ENCODE assay signal across 9 mouse cellular contexts in genomic region chr16:94473086-94473822, GRCm38 (mm10). TPM values are rescaled to one million over a fixed set of nuclear protein-coding genes. Genes with fewer than 3 reads are reported as not detected.
DNase-seq lines count a peak whose midpoint lies in the region; ATAC-seq and TF ChIP-seq lines count a peak whose summit lies in the region.
"Had no signal": no experiment of that assay in that cellular context is flagged by ENCODE, and none has a peak within 500 bp of the region (broad histone marks: within the 10 kb centered on the region; RNA-seq: fewer than 3 reads in every experiment).

No protein-coding gene starts in this region.

- 0 out of 2 replicates have a peak, but pooled peaks cover 13% of the 10 kb centered on the region for H3K36me3 ChIP-seq in lung, postnatal 0 days (ENCODE audit: insufficient read depth, low read length)
- H3K36me3 ChIP-seq in embryonic facial prominence, embryonic 15.5 days = peaks cover 28% of the 10 kb centered on the region
- peaks cover 34% of the 10 kb centered on the region for H3K36me3 ChIP-seq in heart, embryonic 15.5 days
- H3K36me3 ChIP-seq in midbrain, embryonic 14.5 days (ENCODE audit: control insufficient read depth, insufficient read depth, low read length) = peaks cover 49% of the 10 kb centered on the region

- DNase-seq in lung, postnatal 0 days (ENCODE audit: low spot score) = no peak
- DNase-seq in lung, adult 18-20 months = no peak
- DNase-seq in midbrain, embryonic 14.5 days = peak; percentile 40
- DNase-seq in T-cell, adult 2 months (ENCODE audit: low spot score) = no peak
- no peak for DNase-seq in adipocyte (ENCODE audit: low spot score)
- DNase-seq in ovary, adult 18-20 months (ENCODE audit: low spot score) = no peak

- H3K4me1 ChIP-seq in lung, postnatal 0 days (ENCODE audit: insufficient read depth, low read depth, low read length) = no peaks in the 10 kb centered on the region
- H3K4me1 ChIP-seq in embryonic facial prominence, embryonic 15.5 days = peaks cover 7% of the 10 kb centered on the region
- H3K4me1 ChIP-seq in heart, embryonic 15.5 days (replicated peaks) = peaks cover 20% of the 10 kb centered on the region
- no peaks in the 10 kb centered on the region for H3K4me1 ChIP-seq in midbrain, embryonic 14.5 days (ENCODE audit: control insufficient read depth, insufficient read depth, low read length)

- H3K4me2 ChIP-seq in lung, postnatal 0 days (replicated peaks; ENCODE audit: low read depth, low read length) = no peak overlapping the region
- no peak overlapping the region for H3K4me2 ChIP-seq in embryonic facial prominence, embryonic 15.5 days (replicated peaks)
- no peak overlapping the region for H3K4me2 ChIP-seq in heart, embryonic 15.5 days
- H3K4me2 ChIP-seq in midbrain, embryonic 14.5 days (ENCODE audit: low read length) = no peak overlapping the region

- TF ChIP-seq CTCF in lung, postnatal 0 days (IDR thresholded peaks at IDR 0.05) = no peak

- no peaks in the 10 kb centered on the region for H3K27me3 ChIP-seq in lung, postnatal 0 days (replicated peaks; ENCODE audit: insufficient read depth, low read length)
- no peaks in the 10 kb centered on the region for H3K27me3 ChIP-seq in embryonic facial prominence, embryonic 15.5 days
- no peaks in the 10 kb centered on the region for H3K27me3 ChIP-seq in heart, embryonic 15.5 days
- no peaks in the 10 kb centered on the region for H3K27me3 ChIP-seq in midbrain, embryonic 14.5 days (ENCODE audit: control insufficient read depth, insufficient read depth, low read length)

- 84% methylated on average over 11 of the region's 11 CpGs for WGBS in lung, postnatal 0 days
- 88% methylated on average over 11 of the region's 11 CpGs for WGBS in embryonic facial prominence, embryonic 15.5 days
- WGBS in heart, embryonic 15.5 days = 74% methylated on average over 11 of the region's 11 CpGs
- WGBS in midbrain, embryonic 14.5 days = 72% methylated on average over 11 of the region's 11 CpGs

- no peak overlapping the region for H3K27ac ChIP-seq in lung, postnatal 0 days (ENCODE audit: low read length)
- 0 out of 2 replicates have a peak overlapping the region, but pooled peaks have one; percentile 29 for H3K27ac ChIP-seq in embryonic facial prominence, embryonic 15.5 days (replicated peaks)
- H3K27ac ChIP-seq in heart, embryonic 15.5 days = peak overlapping the region; percentile 86
- peak overlapping the region; percentile 62 for H3K27ac ChIP-seq in midbrain, embryonic 14.5 days (replicated peaks; ENCODE audit: low read depth, low read length)

- no peak overlapping the region for H3K9ac ChIP-seq in lung, postnatal 0 days (replicated peaks; ENCODE audit: low read depth)
- H3K9ac ChIP-seq in embryonic facial prominence, embryonic 15.5 days = no peak overlapping the region
- no peak overlapping the region for H3K9ac ChIP-seq in heart, embryonic 15.5 days
- H3K9ac ChIP-seq in midbrain, embryonic 14.5 days (replicated peaks; ENCODE audit: low read length) = no peak overlapping the region

- no peak for TF ChIP-seq EP300 in lung, postnatal 0 days (IDR thresholded peaks at IDR 0.05)

- peak; percentile 16; the same call in 1 of the 2 replicates for ATAC-seq in lung, postnatal 0 days
- ATAC-seq in embryonic facial prominence, embryonic 15.5 days (ENCODE audit: insufficient number of reproducible peaks, low FRiP score, low TSS enrichment, low read depth) = no peak
- ATAC-seq in heart, embryonic 15.5 days (replicated peaks; ENCODE audit: insufficient number of reproducible peaks, insufficient read depth, low FRiP score, low read depth) = 0 out of 2 replicates have a peak, but pooled peaks have one; percentile 29
- ATAC-seq in midbrain, embryonic 14.5 days (ENCODE audit: low FRiP score, low TSS enrichment) = peak; percentile 46

- no peaks in the 10 kb centered on the region for H3K9me3 ChIP-seq in lung, postnatal 0 days (ENCODE audit: low read length)
- no peaks in the 10 kb centered on the region for H3K9me3 ChIP-seq in embryonic facial prominence, embryonic 15.5 days (replicated peaks)
- H3K9me3 ChIP-seq in heart, embryonic 15.5 days (replicated peaks) = no peaks in the 10 kb centered on the region
- H3K9me3 ChIP-seq in midbrain, embryonic 14.5 days (ENCODE audit: control insufficient read depth, low read length) = no peaks in the 10 kb centered on the region
- H3K9me3 ChIP-seq: G1E had no signal

- H3K4me3 ChIP-seq in lung, postnatal 0 days (ENCODE audit: low read depth, low read length) = no peak overlapping the region
- no peak overlapping the region for H3K4me3 ChIP-seq in embryonic facial prominence, embryonic 15.5 days (replicated peaks)
- no peak overlapping the region for H3K4me3 ChIP-seq in heart, embryonic 15.5 days
- no peak overlapping the region for H3K4me3 ChIP-seq in midbrain, embryonic 14.5 days (replicated peaks; ENCODE audit: low read depth, low read length)

RNA-seq across cellular contexts. Expression of gene Vps26c, which starts 53.4 kb away (rescaled TPM):
- polyA plus RNA-seq in lung, postnatal 0 days (2015; fragmentation: Nextera tagmentation; extraction: Ambion mirVana) = 46.6 and 47.5 TPM in 2 replicates
- polyA plus RNA-seq in embryonic facial prominence, embryonic 15.5 days (2015; fragmentation: Nextera tagmentation; extraction: Ambion mirVana) = 55.8 and 56.1 TPM in 2 replicates
- polyA plus RNA-seq in heart, embryonic 15.5 days (2015; fragmentation: Nextera tagmentation; extraction: Ambion mirVana) = 41.0 and 49.6 TPM in 2 replicates
- polyA plus RNA-seq in midbrain, embryonic 14.5 days (2014; fragmentation: Nextera tagmentation; extraction: Ambion mirVana) = 73.7 and 76.3 TPM in 2 replicates
